Mouse (Mus musculus) cerebellum, adult 11-12 months (tissue): ENCODE measurements at regions not wholly inside any gene's neighbourhood (a gene's known extent, or its start where the extent isn't known, plus 50 kb on each side); places are given as distances from the start of the nearest gene placed in this dataset.

Experiments used
- DNase-seq: peaks from one replicate; pipeline ENCODE4 v3.0.0; 2022

- DNase-seq = no peak
These were observed 490.2 kb upstream of the Zeb2 start for GRCm38 (mm10) chr2:45607393-45607792.

DNA sequence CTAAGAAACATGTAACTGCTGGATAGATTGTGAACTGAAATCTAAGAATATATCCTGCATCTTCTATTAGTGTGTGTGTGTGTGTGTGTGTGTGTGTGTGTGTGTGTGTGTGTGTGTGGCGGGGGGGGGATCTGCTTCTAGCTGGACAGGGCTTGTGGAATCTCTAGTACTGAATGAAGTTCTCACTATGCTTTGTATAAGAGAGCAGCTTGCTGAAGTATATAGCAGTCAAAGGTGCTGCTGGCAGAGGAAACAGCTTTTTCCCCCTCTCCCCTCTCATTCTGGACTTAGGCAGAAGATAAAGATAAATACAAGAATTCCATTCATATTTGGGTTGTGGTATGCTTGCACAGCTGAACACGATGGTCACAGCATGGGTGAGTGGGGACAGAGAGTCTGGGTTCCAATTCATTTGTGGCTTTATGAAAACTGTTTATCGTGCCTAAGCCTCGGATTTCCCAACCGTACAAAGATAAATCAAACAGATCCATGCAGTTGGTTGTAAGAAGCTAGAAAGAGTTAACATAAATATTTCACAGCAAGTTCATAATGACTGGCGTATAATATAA, 484.2 kb upstream of the Zeb2 start:
- no peak for DNase-seq

- DNase-seq = no peak
These were observed 476.6 kb upstream of the Zeb2 start for GRCm38 (mm10) chr2:45593765-45594164.

- DNase-seq = no peak
These were observed 473.8 kb upstream of the Zeb2 start for GRCm38 (mm10) chr2:45590980-45591379.

GRCm38 (mm10) chr2:45588248-45588647, 471.1 kb upstream of the Zeb2 start:
- no peak for DNase-seq

DNA sequence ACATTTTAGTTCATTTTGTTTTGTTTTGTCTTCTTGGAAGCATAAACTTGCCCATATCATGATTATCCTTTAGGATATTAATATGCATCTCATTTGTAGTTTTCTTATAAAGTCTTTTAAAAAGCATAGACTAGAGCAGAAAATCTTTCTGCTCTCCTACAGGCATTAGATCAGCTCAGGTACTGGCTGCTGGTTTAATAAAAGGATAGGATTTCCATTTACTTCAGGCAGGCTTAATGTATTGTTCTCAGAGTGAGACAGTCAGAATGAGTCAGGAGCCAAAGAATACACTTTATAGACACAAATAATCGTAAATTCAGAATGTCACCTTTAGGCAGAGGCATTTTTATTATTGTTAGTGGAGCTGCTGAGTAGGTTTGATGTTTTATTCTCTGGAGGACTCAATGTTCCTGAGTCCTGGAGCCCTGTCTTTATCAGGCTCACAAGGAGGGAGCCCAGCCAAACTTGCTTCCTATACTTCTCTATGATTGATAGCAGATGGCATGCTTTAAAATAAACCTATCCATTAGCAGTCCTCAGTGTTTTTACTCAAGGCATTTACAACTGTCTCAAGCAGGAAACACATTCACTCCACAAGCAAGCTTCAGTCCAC, 469.5 kb upstream of the Zeb2 start:
- DNase-seq = no peak

DNA sequence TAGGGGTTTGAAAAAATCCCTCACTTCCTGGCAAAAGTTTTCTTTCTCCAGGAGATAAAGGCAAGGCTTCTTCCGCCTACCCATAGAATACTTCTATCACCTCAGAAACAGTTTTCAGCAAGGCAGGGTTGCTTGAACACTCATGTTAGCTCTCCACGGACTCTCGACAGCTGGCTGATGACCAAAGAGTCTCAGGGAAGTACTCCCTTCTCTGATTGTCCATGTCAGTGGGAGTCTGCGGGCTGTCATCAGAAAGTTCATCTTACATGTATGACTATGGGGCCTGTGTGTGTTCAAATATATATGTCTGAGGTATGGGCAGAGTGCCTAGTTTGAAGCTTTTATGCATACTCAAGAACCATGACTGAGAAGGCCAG, 464.3 kb upstream of the Zeb2 start:
- no peak for DNase-seq

GRCm38 (mm10) chr2:45580838-45581548, 463.8 kb upstream of the Zeb2 start:
- DNase-seq = no peak

- DNase-seq = no peak
These were observed 455.7 kb upstream of the Zeb2 start for GRCm38 (mm10) chr2:45572906-45573305.

GRCm38 (mm10) chr2:45554707-45555106, 437.5 kb upstream of the Zeb2 start:
- no peak for DNase-seq

DNA sequence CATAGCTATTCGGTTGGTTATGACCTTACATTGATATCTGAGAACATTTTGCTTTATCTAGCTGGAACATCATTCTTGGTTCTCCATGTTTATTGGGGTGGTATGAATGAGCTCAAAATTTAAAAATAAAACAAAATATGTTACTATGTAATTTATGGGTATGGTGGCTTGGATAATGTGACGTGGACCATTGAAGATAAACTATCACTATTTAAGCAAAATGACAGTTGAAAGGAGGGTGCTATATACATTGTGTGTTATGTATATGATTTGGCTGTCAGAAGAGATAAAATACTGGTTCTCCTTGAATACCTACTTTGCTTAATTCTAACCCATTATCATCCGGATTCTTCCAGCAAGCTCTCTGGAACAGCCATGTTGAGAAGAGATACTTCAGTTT, 424.2 kb upstream of the Zeb2 start:
- DNase-seq = no peak

DNA sequence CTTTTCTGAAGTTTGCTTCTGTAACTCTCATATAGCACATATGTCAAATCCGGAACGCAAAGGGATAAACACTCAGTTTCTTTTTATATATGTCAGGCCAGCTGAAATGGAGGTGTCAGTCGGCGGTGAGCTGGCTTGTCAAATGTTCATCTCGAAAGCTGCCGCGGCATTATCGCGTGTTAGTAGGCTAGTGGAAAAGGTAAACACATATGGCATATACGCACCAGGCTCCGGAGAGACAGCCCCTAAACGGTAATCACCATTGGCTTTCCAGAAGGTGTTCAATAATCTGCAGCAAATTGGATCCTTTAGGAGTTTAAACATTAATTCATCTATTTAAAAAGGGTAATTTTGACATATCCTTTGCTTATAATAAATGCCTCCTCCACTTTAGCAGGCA, 421.8 kb upstream of the Zeb2 start:
- no peak for DNase-seq

DNA sequence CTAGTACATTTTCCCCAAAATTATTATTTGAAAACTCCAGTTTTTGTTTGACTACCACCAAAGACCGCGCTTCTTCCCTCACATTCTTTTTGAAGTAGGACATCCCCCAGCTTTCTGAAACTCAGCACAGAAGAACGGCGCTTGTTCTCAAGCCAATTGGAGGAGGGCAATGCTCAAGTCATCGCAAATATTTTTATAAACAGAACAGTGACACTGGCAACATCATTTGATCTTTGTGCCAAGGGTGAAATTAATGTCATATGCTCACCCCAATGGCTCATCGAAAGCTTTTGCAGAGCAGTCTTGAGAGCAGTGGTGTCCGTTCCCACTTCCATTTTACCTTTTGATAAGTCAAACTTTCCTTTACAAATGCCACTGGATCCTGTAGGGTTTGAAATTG, 420.5 kb upstream of the Zeb2 start:
- DNase-seq = no peak

DNA sequence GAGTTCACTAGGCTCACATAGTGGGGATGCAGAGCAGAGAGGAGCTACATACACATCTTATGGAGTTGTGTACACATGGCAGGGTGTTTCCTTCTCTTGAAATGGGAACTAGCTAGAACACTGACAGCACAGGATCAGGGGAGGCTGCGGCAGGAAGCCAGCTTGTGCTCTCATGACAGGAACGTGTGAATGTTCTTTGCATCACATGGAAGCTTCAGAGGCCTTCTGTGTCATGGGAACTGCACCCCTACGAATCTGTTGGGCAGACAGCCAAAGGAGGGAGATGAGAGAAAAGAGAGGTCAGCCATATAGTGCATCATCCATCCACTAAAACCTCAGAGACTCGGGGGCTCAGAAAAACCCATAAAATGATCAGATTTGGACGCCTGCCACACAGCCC, 417.6 kb upstream of the Zeb2 start:
- DNase-seq = no peak

DNA sequence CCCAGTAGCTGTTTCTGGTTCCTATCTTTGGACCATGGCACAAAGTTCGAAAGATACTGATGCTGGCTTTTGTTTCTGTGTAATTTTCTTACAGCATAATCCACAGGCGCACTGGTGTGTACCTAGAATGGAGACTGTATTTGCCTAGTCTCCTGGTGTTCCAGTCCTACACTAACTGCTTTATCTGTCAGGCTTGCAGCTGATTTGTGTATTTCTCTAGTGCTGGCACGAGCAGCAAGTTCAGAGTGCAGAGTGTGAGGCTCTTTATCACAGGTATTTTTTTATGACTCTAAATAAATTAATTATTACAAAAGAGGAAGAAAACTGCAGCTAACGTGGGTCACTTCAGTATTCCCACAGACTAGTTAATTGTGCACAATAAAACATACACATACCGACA, 405.1 kb upstream of the Zeb2 start:
- DNase-seq = no peak

- no peak for DNase-seq
These were observed 402.5 kb upstream of the Zeb2 start for GRCm38 (mm10) chr2:45519550-45520152.

DNA sequence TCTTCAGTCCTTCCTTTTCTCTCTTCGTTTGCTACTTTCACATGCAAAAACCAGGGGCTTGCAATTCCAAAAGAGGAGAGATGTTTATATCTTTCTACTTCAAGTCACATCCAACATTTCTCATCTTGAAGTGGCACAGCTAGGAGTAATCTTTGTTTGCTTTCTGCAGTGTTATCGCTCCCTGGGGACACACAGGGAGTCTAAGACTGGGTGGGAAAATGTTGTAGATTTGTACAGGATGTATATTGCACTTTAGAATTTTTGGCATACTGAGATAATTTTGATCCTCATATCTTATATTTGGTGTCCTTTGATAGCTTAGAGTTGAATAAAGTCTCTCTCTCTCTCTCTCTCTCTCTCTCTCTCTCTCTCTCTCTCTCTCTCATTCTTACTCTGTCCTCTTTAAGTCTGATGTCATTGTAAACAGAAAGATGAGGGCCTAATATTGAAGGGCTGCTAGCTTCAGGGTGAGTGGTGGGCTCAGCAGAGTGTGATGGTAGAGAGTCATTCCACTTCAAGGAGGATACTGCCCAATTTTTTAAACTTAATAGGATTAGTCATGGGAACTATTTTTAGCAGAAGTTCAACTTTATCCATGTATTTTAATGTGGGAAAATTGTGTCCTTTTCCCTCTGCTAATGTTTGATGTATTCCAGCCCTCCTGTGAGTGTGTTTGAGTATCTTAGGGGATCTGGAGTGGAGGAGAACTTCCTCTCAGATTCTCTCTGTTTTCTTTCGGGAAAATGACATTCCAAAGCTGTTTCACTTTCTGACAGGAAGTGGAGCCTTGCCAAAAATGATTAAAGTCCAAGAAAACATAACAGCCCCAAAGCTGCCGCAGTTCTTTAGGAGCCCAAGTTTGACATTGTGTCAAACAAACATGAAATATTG, 397.3 kb upstream of the Zeb2 start:
- DNase-seq = no peak

DNA sequence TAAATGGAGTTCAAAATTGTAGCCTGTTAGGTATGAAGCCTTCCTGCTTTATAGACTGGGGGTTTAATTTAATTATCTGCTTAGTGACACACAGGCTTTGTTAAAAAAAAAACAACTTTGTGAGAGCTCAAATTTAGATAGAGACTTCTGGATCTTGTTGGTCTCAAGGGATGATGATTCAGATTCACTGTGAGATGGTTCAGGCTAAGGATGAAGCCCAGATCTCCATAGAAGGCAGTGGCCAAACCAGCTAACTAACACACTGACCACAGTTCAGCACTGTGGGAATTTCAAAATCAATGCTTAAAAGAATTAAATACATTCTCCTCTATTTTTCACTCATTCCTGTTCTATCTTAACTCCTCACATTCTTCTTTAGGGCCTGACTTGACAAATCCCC, 395.7 kb upstream of the Zeb2 start:
- DNase-seq = no peak

DNA sequence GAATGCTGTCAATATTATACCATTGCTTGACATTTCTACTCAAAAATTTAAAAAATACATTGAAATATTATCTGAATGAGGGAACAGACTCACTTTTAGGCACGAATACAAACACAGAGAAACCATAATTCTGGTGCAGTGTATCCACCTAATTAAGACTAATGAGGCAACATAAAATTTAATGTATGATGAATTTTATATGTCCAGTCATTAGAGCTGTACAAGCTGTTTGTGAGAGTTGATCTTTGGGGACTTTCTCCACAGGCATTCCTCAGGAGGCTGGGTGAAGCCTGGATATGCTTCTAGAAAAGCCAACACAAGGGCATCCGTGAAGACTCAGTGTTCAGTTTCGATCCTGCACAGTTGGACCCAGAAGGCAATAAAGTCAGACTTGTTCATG, 394.6 kb upstream of the Zeb2 start:
- no peak for DNase-seq

DNA sequence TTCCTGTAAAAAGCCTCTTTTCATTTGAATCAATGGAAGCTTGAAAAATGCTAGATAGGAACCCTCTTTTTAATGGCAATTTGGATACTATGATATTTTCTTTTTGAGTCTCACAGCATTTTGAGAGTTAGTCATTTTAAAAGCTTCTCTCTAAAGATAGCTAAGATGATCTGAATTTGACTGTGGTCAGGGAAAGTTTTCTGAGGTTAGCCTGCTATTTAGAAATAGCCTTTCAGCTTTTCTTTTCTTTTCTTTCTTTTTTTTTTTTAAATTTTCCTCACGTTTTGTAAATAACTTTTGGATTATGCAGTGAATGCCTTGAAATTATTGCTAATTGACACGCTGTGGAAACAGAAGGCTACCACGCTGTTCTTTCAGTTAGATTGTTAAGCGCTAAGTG, 387.3 kb upstream of the Zeb2 start:
- DNase-seq = no peak

DNA sequence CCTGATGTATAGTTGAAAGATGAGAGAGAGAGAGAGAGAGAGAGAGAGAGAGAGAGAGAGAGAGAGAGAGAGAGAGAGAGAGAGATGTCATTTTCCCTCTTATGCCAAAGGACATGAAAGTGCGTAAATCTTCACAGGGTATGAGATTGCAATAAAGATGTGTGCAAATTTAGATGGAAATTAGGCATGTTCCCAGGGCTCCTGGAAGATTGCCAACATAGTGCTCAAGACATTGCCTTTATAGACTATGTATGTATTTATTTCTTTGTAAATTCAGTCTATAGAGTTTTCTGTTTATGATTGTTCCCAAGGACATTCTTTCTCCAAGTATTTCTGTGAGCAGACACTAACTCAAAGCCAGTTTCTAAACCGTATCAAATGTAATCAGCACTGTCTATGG, 376.5 kb upstream of the Zeb2 start:
- no peak for DNase-seq

GRCm38 (mm10) chr2:45486530-45486929, 369.3 kb upstream of the Zeb2 start:
- no peak for DNase-seq

- DNase-seq = no peak
These were observed 368.3 kb upstream of the Zeb2 start for GRCm38 (mm10) chr2:45485477-45485876.
